Mouse (Mus musculus) thymus, postnatal 14 days (tissue): ENCODE measurements around the gene Pigo.
A peak's percentile ranks its signal among the peaks of the same experiment; 100 is the strongest.

Experiments
- DNase-seq: peaks from one replicate; pipeline ENCODE4 v3.0.0; 2021

The Pigo gene

GRCm38 (mm10) chr4:43036356-43036755 lies 10.7 kb upstream of the Pigo start:
- no peak for DNase-seq

GRCm38 (mm10) chr4:43035851-43036250 lies 10.2 kb upstream of the Pigo start:
- DNase-seq: no peak

- DNase-seq: no peak
Observed at GRCm38 (mm10) chr4:43033481-43033880, 7.9 kb upstream of the Pigo start.

- DNase-seq: no peak
Observed at GRCm38 (mm10) chr4:43032501-43032900, 6.9 kb upstream of the Pigo start.

- DNase-seq: peak; percentile 94
Observed at GRCm38 (mm10) chr4:43031237-43031995, 5.8 kb upstream of the Pigo start, which contains the start of gene Stoml2. Stoml2 (minus strand) TSS chr4:43031710.

- no peak for DNase-seq
Observed at GRCm38 (mm10) chr4:43030780-43031230, 5.2 kb upstream of the Pigo start.

- no peak for DNase-seq
Observed at GRCm38 (mm10) chr4:43030352-43030751, 4.7 kb upstream of the Pigo start.

GRCm38 (mm10) chr4:43029749-43030148 lies 4.1 kb upstream of the Pigo start:
- DNase-seq: no peak

GRCm38 (mm10) chr4:43029121-43029520 lies 3.5 kb upstream of the Pigo start:
- DNase-seq: no peak

GRCm38 (mm10) chr4:43024673-43025072 lies 946 bp downstream of the Pigo start:
- DNase-seq: no peak

- no peak for DNase-seq
Observed at GRCm38 (mm10) chr4:43021341-43021740, 4.3 kb downstream of the Pigo start.

- no peak for DNase-seq
Observed at GRCm38 (mm10) chr4:43020876-43021275, 4.7 kb downstream of the Pigo start.

GRCm38 (mm10) chr4:43019641-43020465 lies 5.8 kb downstream of the Pigo start:
- DNase-seq: no peak

- no peak for DNase-seq
Observed at GRCm38 (mm10) chr4:43019176-43019575, 6.4 kb downstream of the Pigo start.

GRCm38 (mm10) chr4:43018156-43018555 lies 7.5 kb downstream of the Pigo start:
- DNase-seq: no peak

- DNase-seq: no peak
Observed at GRCm38 (mm10) chr4:43012091-43012490, 13.5 kb downstream of the Pigo start.

GRCm38 (mm10) chr4:43010161-43011038 lies 15.2 kb downstream of the Pigo start, which contains the start of gene Fancg:
Fancg (minus strand) TSS chr4:43010506.
- DNase-seq: peak; percentile 89

GRCm38 (mm10) chr4:43005765-43006164 lies 19.9 kb downstream of the Pigo start:
- DNase-seq: peak; percentile 65

- no peak for DNase-seq
Observed at GRCm38 (mm10) chr4:43004951-43005350, 20.7 kb downstream of the Pigo start.

GRCm38 (mm10) chr4:43002756-43003439 lies 22.7 kb downstream of the Pigo start:
- no peak for DNase-seq

- DNase-seq: no peak
Observed at GRCm38 (mm10) chr4:43001272-43001671, 24.3 kb downstream of the Pigo start.
